Mouse (Mus musculus) monocyte, adult 59 days (primary cell): ENCODE data around the gene Ccser1. TPM values are rescaled to one million over a fixed set of nuclear protein-coding genes. Genes with fewer than 3 reads are reported as not detected.

Experiments
- total RNA-seq, 2 experiments: library from RNA; stranded (reverse); gene quantifications; one replicate each; pipeline ENCODE4 v1.2.4; 2023

The Ccser1 gene
- total RNA-seq: 1 to 10 TPM; 3.7 to 3.9 TPM

GRCm38 (mm10) chr6:61179949-61180755, at the start of gene Ccser1:
Ccser1 (plus strand) TSS chr6:61180324.

